Mouse (Mus musculus) liver, embryonic 13.5 days (tissue): ENCODE results near the gene Srp54c. TPM values are rescaled to one million over a fixed set of nuclear protein-coding genes. Genes with fewer than 3 reads are reported as not detected.
"Not testable (repeated sequence)": the region's sequence is repeated elsewhere in the genome, so short reads cannot be mapped to it uniquely, and the experiment has no call there.

ENCODE experiments used
- ATAC-seq: fragments of 200-750 bp; cut with Nextera tagmentation; 2 replicates; pipeline ENCODE4 v1.8.0; 2017; ENCODE audit warnings: low read depth, mild to moderate bottlenecking, moderate number of reproducible peaks, moderate library complexity
- DNase-seq: peaks from one replicate; pipeline ENCODE4 v3.0.0; 2022
- H3K27ac ChIP-seq: fragments of 300-500 bp; sonication (generic); 2 replicates; pipeline ENCODE4 v1.5.1; 2015; ENCODE audit warnings: moderate library complexity, mild to moderate bottlenecking, inconsistent platforms
- H3K27me3 ChIP-seq: fragments of 300-500 bp; sonication (generic); 2 replicates; pipeline ENCODE4 v1.6.1; 2015; ENCODE audit warnings: mild to moderate bottlenecking, inconsistent platforms
- H3K36me3 ChIP-seq: fragments of 300-500 bp; sonication (generic); 2 replicates; pipeline ENCODE4 v1.6.1; 2015; ENCODE audit warnings: mild to moderate bottlenecking, inconsistent platforms
- H3K4me1 ChIP-seq: fragments of 300-500 bp; sonication (generic); replicated peaks from 2 replicates; pipeline ENCODE4 v1.6.1; 2015; ENCODE audit warnings: inconsistent platforms
- H3K4me2 ChIP-seq: fragments of 300-500 bp; sonication (generic); 2 replicates; pipeline ENCODE4 v1.6.1; 2015; ENCODE audit warnings: inconsistent platforms, mild to moderate bottlenecking, moderate library complexity
- H3K4me3 ChIP-seq: fragments of 300-500 bp; sonication (generic); replicated peaks from 2 replicates; pipeline ENCODE4 v1.5.1; 2015; ENCODE audit warnings: mild to moderate bottlenecking, inconsistent platforms
- H3K9ac ChIP-seq: fragments of 300-500 bp; sonication (generic); 2 replicates; pipeline ENCODE4 v1.6.1; 2015; ENCODE audit warnings: mild to moderate bottlenecking, inconsistent platforms
- H3K9me3 ChIP-seq: fragments of 300-500 bp; sonication (generic); replicated peaks from 2 replicates; pipeline ENCODE4 v1.6.1; 2016; ENCODE audit warnings: inconsistent platforms
- WGBS: fragments of 180-500 bp; shearing (Covaris S2); methylation state at CpG from one replicate; pipeline ENCODE4 v1.1.7; 2015; ENCODE audit not compliant: insufficient replicate concordance; 5-methylcytosine and 5-hydroxymethylcytosine counted together
- polyA plus RNA-seq: library from polyadenylated mRNA; unstranded; fragments of >200 nt; fragmentation: Nextera tagmentation; extraction: Ambion mirVana; gene quantifications from 2 replicates; pipeline ENCODE4 v1.2.1, GENCODE M21; 2015

Srp54c gene
- polyA plus RNA-seq: 40.8 and 57.3 TPM in 2 replicates

GRCm38 (mm10) chr12:55229626-55230519 lies at the start of gene Srp54c:
Gene Srp54c, plus strand, starts transcription at chr12:55230168.
- no CpG with 5 or more reads among the region's 57 CpGs for WGBS
- H3K4me3 ChIP-seq: peak within 1 kb of the TSS; percentile 59
- H3K4me1 ChIP-seq, H3K36me3 ChIP-seq, H3K27me3 ChIP-seq, H3K9me3 ChIP-seq, H3K27ac ChIP-seq, DNase-seq: not testable (repeated sequence)
- H3K4me2 ChIP-seq: peak within 1 kb of the TSS; percentile 45
- ATAC-seq: peak; percentile 95
- peak within 1 kb of the TSS; percentile 62 for H3K9ac ChIP-seq

DNA sequence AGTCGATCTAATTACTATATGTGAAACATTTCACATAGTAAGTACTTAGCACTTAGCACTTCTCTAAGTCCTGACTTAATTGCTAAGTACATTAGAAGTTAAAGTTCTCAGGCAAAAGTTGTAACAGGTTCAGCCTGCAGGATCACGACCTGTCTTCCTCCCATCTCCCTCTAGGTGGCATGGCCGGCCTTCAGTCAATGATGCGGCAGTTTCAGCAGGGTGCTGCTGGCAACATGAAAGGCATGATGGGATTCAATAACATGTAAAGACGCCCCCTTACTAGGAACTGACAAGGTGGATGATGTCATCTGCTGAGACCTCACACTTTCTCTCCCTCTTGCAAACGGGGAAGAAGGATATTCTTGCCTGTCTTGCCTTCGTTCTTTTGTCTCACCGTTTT lies 42.3 kb upstream of the Srp54c start:
- H3K4me1 ChIP-seq, H3K4me2 ChIP-seq, H3K9ac ChIP-seq, H3K27ac ChIP-seq, DNase-seq, H3K9me3 ChIP-seq, ATAC-seq, H3K36me3 ChIP-seq, H3K4me3 ChIP-seq, H3K27me3 ChIP-seq: not testable (repeated sequence)
- no CpG with 5 or more reads among the region's 8 CpGs for WGBS

GRCm38 (mm10) chr12:55189127-55189526 lies 40.8 kb upstream of the Srp54c start:
- DNase-seq: not testable (repeated sequence)

DNA sequence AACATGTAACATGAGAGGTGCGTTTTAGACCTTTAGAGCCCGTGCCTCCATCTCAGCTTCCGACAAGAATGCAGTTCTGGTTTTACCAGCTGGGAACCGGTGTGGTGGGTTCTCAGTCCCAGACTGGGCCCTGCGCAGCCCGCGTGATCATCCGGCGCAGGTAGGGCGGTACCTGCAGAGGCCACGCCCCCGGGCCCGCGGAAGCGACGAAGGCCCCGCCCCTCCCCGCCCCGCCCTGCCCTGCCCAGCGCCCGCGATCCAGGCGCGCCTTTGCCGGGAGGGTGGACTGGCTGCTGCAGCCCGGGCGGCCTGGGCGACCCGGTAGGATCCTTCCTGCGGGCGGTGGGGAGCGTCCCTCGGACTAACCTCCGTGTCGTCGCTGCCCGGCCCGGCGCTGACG lies 30.7 kb upstream of the Srp54c start, which contains the start of gene 1700047I17Rik2:
TSS of gene 1700047I17Rik2 (plus strand) at position 287 of the 400 bp plus-strand sequence.
- not testable (repeated sequence) for H3K36me3 ChIP-seq, H3K4me3 ChIP-seq, H3K4me1 ChIP-seq, H3K27me3 ChIP-seq, H3K4me2 ChIP-seq, H3K27ac ChIP-seq, DNase-seq, H3K9me3 ChIP-seq, H3K9ac ChIP-seq
- no CpG with 5 or more reads among the region's 40 CpGs for WGBS
- ATAC-seq: peak; percentile 97

More at GRCm38 (mm10) chr12:55189127-55189526, 40.8 kb upstream of the Srp54c start:
- not testable (repeated sequence) for ATAC-seq, H3K9ac ChIP-seq, H3K4me2 ChIP-seq, H3K4me3 ChIP-seq, H3K36me3 ChIP-seq, H3K27ac ChIP-seq, H3K27me3 ChIP-seq, H3K4me1 ChIP-seq, H3K9me3 ChIP-seq
- no CpG with 5 or more reads among the region's 5 CpGs for WGBS

GRCm38 (mm10) chr12:55199799-55200198 lies 30.2 kb upstream of the Srp54c start:
- WGBS: no CpG with 5 or more reads among the region's 18 CpGs

GRCm38 (mm10) chr12:55212944-55213343 lies 17.0 kb upstream of the Srp54c start:
- peak; percentile 64 for ATAC-seq
- H3K4me3 ChIP-seq, H3K4me1 ChIP-seq, DNase-seq, H3K9me3 ChIP-seq, H3K9ac ChIP-seq, H3K36me3 ChIP-seq, H3K27ac ChIP-seq, H3K4me2 ChIP-seq, H3K27me3 ChIP-seq: not testable (repeated sequence)
- no CpG with 5 or more reads among the region's 6 CpGs for WGBS

More at GRCm38 (mm10) chr12:55199799-55200198, 30.2 kb upstream of the Srp54c start:
- not testable (repeated sequence) for H3K4me2 ChIP-seq, H3K36me3 ChIP-seq, H3K9me3 ChIP-seq, DNase-seq, H3K4me1 ChIP-seq, H3K27ac ChIP-seq, H3K9ac ChIP-seq, H3K4me3 ChIP-seq, H3K27me3 ChIP-seq
- ATAC-seq: peak; percentile 80

DNA sequence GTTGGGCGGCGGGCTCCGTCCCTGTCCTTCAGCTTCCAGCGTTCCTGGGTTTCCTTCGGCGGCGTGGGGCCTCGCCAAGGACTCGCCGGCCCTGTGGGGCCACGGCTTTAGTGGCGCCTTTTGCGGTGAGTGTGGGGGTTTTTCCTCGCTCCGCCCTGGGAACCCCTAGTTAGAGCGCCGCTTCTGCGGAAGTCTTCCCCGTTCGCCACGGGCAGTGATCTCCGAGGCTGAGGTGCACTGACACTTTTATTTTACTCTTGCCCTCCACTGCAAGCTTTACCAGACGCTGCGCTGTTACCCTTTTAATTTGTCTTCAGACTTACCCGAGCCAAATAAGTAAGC lies 523 bp downstream of the Srp54c start:
- peak overlapping the region; percentile 59 for H3K4me3 ChIP-seq
- H3K36me3 ChIP-seq, H3K4me1 ChIP-seq, H3K27ac ChIP-seq, H3K27me3 ChIP-seq, H3K9me3 ChIP-seq: not testable (repeated sequence)
- under 1% methylated on average over 13 of the region's 25 CpGs for WGBS
- peak overlapping the region; percentile 62 for H3K9ac ChIP-seq
- DNase-seq (peak; percentile 9), ATAC-seq (peak; percentile 40)
- peak overlapping the region; percentile 45 for H3K4me2 ChIP-seq

DNA sequence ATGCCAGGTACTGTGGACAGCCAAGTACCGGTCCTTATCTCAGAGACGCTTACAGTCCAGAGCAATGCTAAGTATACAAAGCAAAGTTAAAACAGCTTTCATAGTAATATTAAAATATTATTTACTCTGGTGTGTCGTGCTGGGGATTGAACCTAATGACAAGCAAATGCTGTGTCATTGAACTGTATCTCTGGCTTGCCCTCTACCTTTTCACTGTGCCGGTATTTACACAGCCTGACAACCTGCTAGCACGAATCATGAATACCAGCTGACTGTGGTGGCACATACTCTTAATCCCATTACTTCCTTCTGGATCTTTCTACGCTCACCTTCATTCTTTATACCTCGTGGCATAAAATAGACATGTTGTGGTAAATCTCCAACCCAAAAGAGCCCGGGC lies 12.3 kb downstream of the Srp54c start:
- DNase-seq, H3K4me1 ChIP-seq, H3K4me3 ChIP-seq, H3K9ac ChIP-seq, H3K4me2 ChIP-seq, H3K27me3 ChIP-seq, H3K9me3 ChIP-seq, ATAC-seq, H3K27ac ChIP-seq, H3K36me3 ChIP-seq: not testable (repeated sequence)
- WGBS: no CpG with 5 or more reads among the region's 8 CpGs

- peaks cover 21% of the 10 kb centered on the region for H3K36me3 ChIP-seq
- not testable (repeated sequence) for H3K9me3 ChIP-seq, H3K9ac ChIP-seq, H3K27me3 ChIP-seq, ATAC-seq, H3K4me3 ChIP-seq, H3K4me1 ChIP-seq, DNase-seq, H3K27ac ChIP-seq, H3K4me2 ChIP-seq
- WGBS: no CpG with 5 or more reads among the region's 8 CpGs
Measured at GRCm38 (mm10) chr12:55261950-55262349, 32.0 kb downstream of the Srp54c start.

GRCm38 (mm10) chr12:55263385-55263784 lies 33.4 kb downstream of the Srp54c start:
- H3K36me3 ChIP-seq: peaks cover 10% of the 10 kb centered on the region
- not testable (repeated sequence) for H3K4me1 ChIP-seq, H3K27me3 ChIP-seq, ATAC-seq, H3K4me3 ChIP-seq, DNase-seq, H3K4me2 ChIP-seq, H3K9ac ChIP-seq, H3K9me3 ChIP-seq, H3K27ac ChIP-seq
- WGBS: no CpG with 5 or more reads among the region's 5 CpGs

GRCm38 (mm10) chr12:55272243-55272642 lies 42.3 kb downstream of the Srp54c start:
- no peak for DNase-seq
- Histone ChIP-seq H3K36me3 (no peaks in the 10 kb centered on the region), H3K9ac (no peak overlapping the region), H3K9me3 (no peaks in the 10 kb centered on the region), H3K4me2 (no peak overlapping the region), H3K27ac (no peak overlapping the region), H3K4me1 (no peaks in the 10 kb centered on the region), H3K4me3 (no peak overlapping the region), H3K27me3 (no peaks in the 10 kb centered on the region)
- 69% methylated on average over 3 of the region's 3 CpGs for WGBS
- ATAC-seq: no peak

GRCm38 (mm10) chr12:55277583-55277982 lies 47.6 kb downstream of the Srp54c start:
- not testable (repeated sequence) for H3K4me2 ChIP-seq, H3K36me3 ChIP-seq, H3K9ac ChIP-seq, H3K27ac ChIP-seq, DNase-seq, H3K27me3 ChIP-seq, H3K4me1 ChIP-seq, H3K4me3 ChIP-seq, H3K9me3 ChIP-seq
- peak; percentile 61 for ATAC-seq
- 75% methylated on average over 4 of the region's 6 CpGs for WGBS
